Comparison of ENCODE assay signal across 19 mouse cellular contexts in the genomic region with DNA sequence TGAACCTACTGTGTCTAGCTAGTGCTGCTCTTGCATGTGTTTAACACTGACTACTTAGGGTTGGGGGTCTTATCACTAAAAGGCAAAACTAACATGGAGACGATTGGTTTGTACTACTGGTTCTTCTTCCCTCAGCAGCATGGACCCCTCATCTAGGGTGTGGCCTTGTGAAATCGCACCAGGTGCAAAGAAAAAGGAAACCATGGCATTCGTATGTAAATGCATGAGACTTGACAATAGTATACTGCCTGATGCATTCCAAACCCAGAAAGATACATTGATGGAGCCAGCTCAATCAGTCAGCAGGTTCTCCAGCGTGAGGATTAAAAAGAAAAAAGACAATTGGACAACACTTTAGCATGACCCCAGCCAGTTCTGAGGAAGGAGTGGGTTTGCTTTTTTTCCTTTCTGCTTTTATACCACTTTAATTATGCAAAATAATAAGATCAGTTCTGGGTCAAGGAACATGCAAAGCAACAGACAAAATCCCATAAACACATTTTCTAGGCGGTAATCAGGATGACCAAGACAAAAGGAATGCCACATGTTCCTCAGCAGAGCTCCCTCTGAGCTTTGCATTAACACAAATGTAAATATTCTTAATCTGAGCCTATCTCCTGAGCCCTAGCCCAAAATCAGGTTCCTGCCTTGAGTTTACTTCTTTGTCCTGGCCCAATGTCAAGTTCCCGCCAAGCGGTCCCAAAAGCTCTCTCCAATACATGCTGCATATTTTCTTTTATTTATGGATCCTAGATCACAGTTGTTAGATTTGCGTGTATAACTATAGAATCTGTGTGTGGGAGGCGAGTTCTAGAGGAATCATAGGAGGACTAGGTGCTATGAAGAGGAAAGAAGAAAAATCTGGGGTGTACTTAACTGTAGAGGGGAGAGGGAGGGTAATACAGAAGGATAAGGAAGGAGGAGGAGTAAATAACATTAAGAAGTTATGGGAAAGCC.
DNase-seq lines count a peak whose midpoint lies in the region; ATAC-seq and TF ChIP-seq lines count a peak whose summit lies in the region.
"Had no signal": no experiment of that assay in that cellular context is flagged by ENCODE, and none has a peak within 500 bp of the region (broad histone marks: within the 10 kb centered on the region; RNA-seq: fewer than 3 reads in every experiment).

No protein-coding gene starts in this region.

- H3K27me3 ChIP-seq in midbrain, embryonic 12.5 days: no peaks in the 10 kb centered on the region
- H3K27me3 ChIP-seq in midbrain, embryonic 16.5 days (ENCODE audit: control insufficient read depth, insufficient read depth, low read depth, low read length): no peaks in the 10 kb centered on the region
- H3K27me3 ChIP-seq: CH12.LX; forebrain, embryonic 15.5 days; heart, embryonic 13.5 days; hindbrain, embryonic 12.5 days had no signal

- H3K9me3 ChIP-seq in midbrain, embryonic 12.5 days: no peaks in the 10 kb centered on the region
- H3K9me3 ChIP-seq in midbrain, embryonic 16.5 days (replicated peaks; ENCODE audit: control insufficient read depth, low read length, poor library complexity, severe bottlenecking): no peaks in the 10 kb centered on the region; the same call in 1 of the 2 replicates
- H3K9me3 ChIP-seq: embryonic facial prominence, embryonic 10.5 days; forebrain, embryonic 15.5 days; heart, embryonic 13.5 days; hindbrain, embryonic 12.5 days had no signal

- no peak for DNase-seq in frontal cortex, postnatal 10 days (ENCODE audit: low spot score in 2 of 2)
- DNase-seq in Muller cell, postnatal 12 days (ENCODE audit: inconsistent ontology term): peak; percentile 9
- DNase-seq: adrenal gland, adult 2 months; adrenal gland, postnatal 25 days; cerebellum, adult 2 months; cerebellum, postnatal 14 days; gastrocnemius, postnatal 14 days; heart, adult 11 months; heart, postnatal 36 days had no signal

- ATAC-seq in frontal cortex, adult (ENCODE audit: low TSS enrichment): peak; percentile 90
- ATAC-seq in midbrain, embryonic 12.5 days (ENCODE audit: low FRiP score, low read depth): peak; percentile 55; the same call in 1 of the 2 replicates
- no peak for ATAC-seq in midbrain, embryonic 16.5 days
- ATAC-seq: forebrain, embryonic 15.5 days; hindbrain, postnatal 0 days had no signal

- no peak overlapping the region for H3K4me2 ChIP-seq in midbrain, embryonic 12.5 days (replicated peaks)
- no peak overlapping the region for H3K4me2 ChIP-seq in midbrain, embryonic 16.5 days (ENCODE audit: low read length)
- H3K4me2 ChIP-seq: forebrain, embryonic 15.5 days; heart, embryonic 13.5 days; hindbrain, embryonic 12.5 days had no signal

- no peak overlapping the region for H3K27ac ChIP-seq in midbrain, embryonic 12.5 days (replicated peaks)
- H3K27ac ChIP-seq in midbrain, embryonic 16.5 days (ENCODE audit: low read length): no peak overlapping the region
- peak overlapping the region; percentile 45; the same call in 1 of the 2 replicates for H3K27ac ChIP-seq in cortical plate, adult 2 months (ENCODE audit: insufficient read depth, low read length)
- H3K27ac ChIP-seq: embryonic facial prominence, embryonic 10.5 days; forebrain, embryonic 15.5 days; heart, embryonic 13.5 days; hindbrain, embryonic 12.5 days; hindbrain, postnatal 0 days had no signal

- 0 out of 2 replicates have a peak, but pooled peaks cover 2% of the 10 kb centered on the region for H3K4me1 ChIP-seq in midbrain, embryonic 12.5 days
- H3K4me1 ChIP-seq in midbrain, embryonic 16.5 days (ENCODE audit: control insufficient read depth, insufficient read depth, low read length): no peaks in the 10 kb centered on the region
- H3K4me1 ChIP-seq in cortical plate, adult 2 months (ENCODE audit: control insufficient read depth, insufficient read depth, low read length): peaks cover 2% of the 10 kb centered on the region; the same call in 1 of the 2 replicates
- H3K4me1 ChIP-seq: embryonic facial prominence, embryonic 10.5 days; forebrain, embryonic 15.5 days; heart, embryonic 13.5 days; hindbrain, embryonic 12.5 days had no signal

- H3K9ac ChIP-seq in midbrain, embryonic 12.5 days (replicated peaks): no peak overlapping the region
- no peak overlapping the region for H3K9ac ChIP-seq in midbrain, embryonic 16.5 days (ENCODE audit: low read depth, low read length)
- H3K9ac ChIP-seq: forebrain, embryonic 15.5 days; heart, embryonic 13.5 days; hindbrain, embryonic 12.5 days had no signal

- 45% methylated on average over 9 of the region's 9 CpGs for WGBS in midbrain, embryonic 12.5 days
- WGBS in midbrain, embryonic 16.5 days: 42% methylated on average over 9 of the region's 9 CpGs

- no peak for TF ChIP-seq CTCF in cortical plate, adult 2 months (IDR thresholded peaks at IDR 0.05; ENCODE audit: extremely low read depth, insufficient read depth, low read length)

- no peaks in the 10 kb centered on the region for H3K36me3 ChIP-seq in midbrain, embryonic 12.5 days
- H3K36me3 ChIP-seq in midbrain, embryonic 16.5 days (ENCODE audit: control insufficient read depth, insufficient read depth, low read length): no peaks in the 10 kb centered on the region
- H3K36me3 ChIP-seq: embryonic facial prominence, embryonic 10.5 days; forebrain, embryonic 15.5 days; heart, embryonic 13.5 days; hindbrain, embryonic 12.5 days had no signal

- no peak for TF ChIP-seq POLR2A in cortical plate, adult 2 months (IDR thresholded peaks at IDR 0.05; ENCODE audit: extremely low read depth, insufficient read depth, low read length)

- H3K4me3 ChIP-seq in midbrain, embryonic 12.5 days: no peak overlapping the region
- H3K4me3 ChIP-seq in midbrain, embryonic 16.5 days (ENCODE audit: low read depth, low read length): no peak overlapping the region
- H3K4me3 ChIP-seq in cortical plate, adult 2 months (ENCODE audit: insufficient read depth, low read length): no peak overlapping the region
- H3K4me3 ChIP-seq: embryonic facial prominence, embryonic 10.5 days; forebrain, embryonic 15.5 days; heart, embryonic 13.5 days; hindbrain, embryonic 12.5 days had no signal
